Mouse (Mus musculus) hindbrain, embryonic 12.5 days (tissue): ENCODE measurements around the gene Gm42688. TPM values are rescaled to one million over a fixed set of nuclear protein-coding genes. Genes with fewer than 3 reads are reported as not detected.
"Not testable (repeated sequence)": the region's sequence is repeated elsewhere in the genome, so short reads cannot be mapped to it uniquely, and the experiment has no call there.

ENCODE experiments used
- ATAC-seq: fragments of 200-750 bp; cut with Nextera tagmentation; 2 replicates; pipeline ENCODE4 v1.8.0; 2017; ENCODE audit warnings: moderate TSS enrichment; ENCODE audit not compliant: low FRiP score
- H3K27ac ChIP-seq: fragments of 300-500 bp; sonication (generic); 2 replicates; pipeline ENCODE4 v1.5.1; 2016; ENCODE audit warnings: mild to moderate bottlenecking
- H3K27me3 ChIP-seq: fragments of 300-500 bp; sonication (generic); 2 replicates; pipeline ENCODE4 v1.6.1; 2016; ENCODE audit warnings: mild to moderate bottlenecking
- H3K36me3 ChIP-seq: fragments of 300-500 bp; sonication (generic); 2 replicates; pipeline ENCODE4 v1.6.1; 2016; ENCODE audit warnings: mild to moderate bottlenecking
- H3K4me1 ChIP-seq: fragments of 300-500 bp; sonication (generic); 2 replicates; pipeline ENCODE4 v1.6.1; 2016
- H3K4me2 ChIP-seq: fragments of 300-500 bp; sonication (generic); replicated peaks from 2 replicates; pipeline ENCODE4 v1.6.1; 2016; ENCODE audit warnings: mild to moderate bottlenecking
- H3K4me3 ChIP-seq: fragments of 300-500 bp; sonication (generic); 2 replicates; pipeline ENCODE4 v1.5.1; 2016; ENCODE audit warnings: mild to moderate bottlenecking
- H3K9ac ChIP-seq: fragments of 300-500 bp; sonication (generic); 2 replicates; pipeline ENCODE4 v1.6.1; 2016; ENCODE audit warnings: mild to moderate bottlenecking, moderate library complexity
- H3K9me3 ChIP-seq: fragments of 300-500 bp; sonication (generic); replicated peaks from 2 replicates; pipeline ENCODE4 v1.6.1; 2016; ENCODE audit warnings: mild to moderate bottlenecking
- WGBS: fragments of 180-500 bp; shearing (Covaris S2); methylation state at CpG from one replicate; pipeline ENCODE4 v1.1.7; 2016; 5-methylcytosine and 5-hydroxymethylcytosine counted together
- microRNA counts: library from miRNA; unstranded; fragments of <30 nt; microRNA quantifications from one replicate; lab custom pipeline; 2017
- microRNA-seq: library from miRNA; unstranded; fragments of <30 nt; microRNA quantifications from one replicate; pipeline ENCODE4, GENCODE M21; 2017
- polyA plus RNA-seq: library from polyadenylated mRNA; unstranded; fragments of >200 nt; fragmentation: Nextera tagmentation; extraction: Ambion mirVana; gene quantifications from 2 replicates; pipeline ENCODE4 v1.2.1, GENCODE M21; 2016

Gm42688 gene
- polyA plus RNA-seq, 1 experiment from 2014 or later = 5.0 TPM

- Histone ChIP-seq H3K9me3 (no peaks in the 10 kb centered on the region), H3K27ac (peak overlapping the region; percentile 53), H3K27me3 (peaks cover 9% of the 10 kb centered on the region), H3K4me2 (peak overlapping the region; percentile 81), H3K36me3 (peaks cover 17% of the 10 kb centered on the region), H3K9ac (peak overlapping the region; percentile 71), H3K4me1 (peaks cover 29% of the 10 kb centered on the region), H3K4me3 (peak overlapping the region; percentile 52)
- peak; percentile 54 for ATAC-seq
- WGBS = 7% methylated on average over 23 of the region's 23 CpGs
These were observed 54.3 kb downstream of the Gm42688 start for GRCm38 (mm10) chr6:83155552-83156238.

DNA sequence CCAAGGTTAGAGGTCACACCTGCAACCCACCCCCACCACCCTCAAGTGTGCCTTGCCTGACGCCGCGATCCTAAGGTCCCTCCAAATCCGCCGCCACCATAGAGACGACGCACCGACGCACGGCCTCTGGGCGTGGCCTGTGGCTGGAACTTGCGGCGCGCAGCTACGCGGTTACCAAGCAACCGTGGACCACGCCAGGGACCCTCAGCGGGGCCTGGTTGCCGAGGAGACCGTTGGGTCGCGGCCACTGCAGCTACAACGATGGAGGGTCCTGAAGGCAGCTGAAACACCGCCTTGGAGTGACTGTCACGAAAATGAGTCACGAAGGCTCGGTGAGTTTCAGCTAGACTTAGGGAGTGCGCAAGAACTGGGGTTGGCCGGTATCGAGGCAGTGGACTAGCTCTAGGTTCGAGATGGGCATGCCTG lies 54.9 kb downstream of the Gm42688 start, which contains the start of the genes Wdr54 and 1700003E16Rik:
Gene Wdr54, minus strand, starts transcription at position 139 of the 426 bp plus-strand sequence.
Gene 1700003E16Rik, plus strand, starts transcription at position 146 of the 426 bp plus-strand sequence.
- H3K4me1 ChIP-seq = peaks cover 26% of the 10 kb centered on the region
- H3K36me3 ChIP-seq = peaks cover 17% of the 10 kb centered on the region
- H3K27me3 ChIP-seq = peaks cover 15% of the 10 kb centered on the region
- peak within 1 kb of the TSS; percentile 81 for H3K4me2 ChIP-seq
- peak within 1 kb of the TSS; percentile 53 for H3K27ac ChIP-seq
- H3K4me3 ChIP-seq = peak within 1 kb of the TSS; percentile 52
- WGBS = 2% methylated on average over 32 of the region's 32 CpGs
- H3K9ac ChIP-seq = peak within 1 kb of the TSS; percentile 71
- H3K9me3 ChIP-seq = no peaks in the 10 kb centered on the region
- peak; percentile 92 for ATAC-seq

DNA sequence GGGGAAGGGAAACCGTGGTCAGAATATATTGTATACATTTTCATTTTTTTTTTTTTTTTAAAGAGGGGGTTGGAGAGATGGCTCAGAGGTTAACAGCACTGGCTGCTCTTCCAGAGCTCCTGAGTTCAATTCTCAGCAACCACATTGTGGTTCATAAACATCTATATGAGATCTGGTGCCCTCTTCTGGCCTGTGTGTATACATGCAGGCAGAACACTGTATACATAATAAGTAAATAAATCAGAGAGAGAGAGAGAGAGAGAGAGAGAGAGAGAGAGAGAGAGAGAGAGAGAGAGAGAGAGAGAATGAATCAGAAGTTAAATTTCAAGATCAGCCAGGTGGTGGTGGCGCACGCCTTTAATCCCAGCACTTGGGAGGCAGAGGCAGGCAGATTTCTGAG lies 58.0 kb downstream of the Gm42688 start:
- H3K9me3 ChIP-seq, H3K4me2 ChIP-seq, H3K9ac ChIP-seq, H3K27ac ChIP-seq, H3K4me3 ChIP-seq, ATAC-seq, H3K36me3 ChIP-seq: not testable (repeated sequence)
- Histone ChIP-seq H3K4me1 (peaks cover 32% of the 10 kb centered on the region), H3K27me3 (peaks cover 33% of the 10 kb centered on the region)
- 39% methylated on average over 3 of the region's 3 CpGs for WGBS

MicroRNA genes within 50 kb of the gene (microRNA counts, 519-probe panel; counts per million panel counts)
- microRNA mmu-miR-3470a+mmu-miR-3470b (lab: Ali Mortazavi, UCI) = 470 counts per million, percentile 58 among the panel's probes with 10 or more counts

Small RNA genes within 50 kb of the gene (microRNA-seq; reads per million reads assigned to microRNA genes)
- gene Mir3470a = not detected

Other genes starting within 250 kb of the Gm42688 start
- 10.8 and 10.9 TPM in 2 replicates for gene Sema4f, start 161.8 kb upstream of the Gm42688 start, polyA plus RNA-seq
- 0.20 and 1.1 TPM in 2 replicates for gene M1ap, start 154.7 kb upstream of the Gm42688 start, polyA plus RNA-seq
- 8.5 and 10.3 TPM in 2 replicates for gene Dok1, start 68.1 kb upstream of the Gm42688 start, polyA plus RNA-seq
- gene Loxl3, start 67.4 kb upstream of the Gm42688 start, polyA plus RNA-seq = 16.8 and 19.2 TPM in 2 replicates
- 149 and 158 TPM in 2 replicates for gene Aup1, start 47.1 kb upstream of the Gm42688 start, polyA plus RNA-seq
- gene Htra2, start 46.3 kb upstream of the Gm42688 start, polyA plus RNA-seq = 59.9 and 63.4 TPM in 2 replicates
- gene Dqx1, start 43.8 kb upstream of the Gm42688 start, polyA plus RNA-seq = 0.76 and 1.2 TPM in 2 replicates
- 4.4 and 6.0 TPM in 2 replicates for gene Tlx2, start 31.3 kb upstream of the Gm42688 start, polyA plus RNA-seq
- 39.1 and 39.5 TPM in 2 replicates for gene Pcgf1, start 23.7 kb upstream of the Gm42688 start, polyA plus RNA-seq
- 0.69 TPM in 1 of 2 replicates, not detected in the other for gene Lbx2, start 15.2 kb upstream of the Gm42688 start, polyA plus RNA-seq
- gene Ccdc142, start within 50 bp of the Gm42688 start, polyA plus RNA-seq = 3.3 and 3.9 TPM in 2 replicates
- gene Mrpl53, start 7.4 kb downstream of the Gm42688 start, polyA plus RNA-seq = 110 and 124 TPM in 2 replicates
- gene Mogs, start 13.9 kb downstream of the Gm42688 start, polyA plus RNA-seq = 42.6 TPM in 2 replicates
- 206 and 212 TPM in 2 replicates for gene Wbp1, start 19.9 kb downstream of the Gm42688 start, polyA plus RNA-seq
- gene Ino80b, start 23.8 kb downstream of the Gm42688 start, polyA plus RNA-seq = 19.6 and 19.9 TPM in 2 replicates
- 40.7 and 42.6 TPM in 2 replicates for gene Rtkn, start 33.8 kb downstream of the Gm42688 start, polyA plus RNA-seq
- 11.2 and 11.5 TPM in 2 replicates for gene Wdr54, start 54.8 kb downstream of the Gm42688 start, polyA plus RNA-seq
- 4.4 and 5.2 TPM in 2 replicates for gene 1700003E16Rik, start 54.8 kb downstream of the Gm42688 start, polyA plus RNA-seq
- 158 and 168 TPM in 2 replicates for gene Dctn1, start 64.3 kb downstream of the Gm42688 start, polyA plus RNA-seq
- gene Slc4a5, start 118.2 kb downstream of the Gm42688 start, polyA plus RNA-seq = 5.0 and 6.1 TPM in 2 replicates
- 29.8 and 30.0 TPM in 2 replicates for gene Mthfd2, start 224.3 kb downstream of the Gm42688 start, polyA plus RNA-seq
- 52.5 and 55.4 TPM in 2 replicates for gene Mob1a, start 224.4 kb downstream of the Gm42688 start, polyA plus RNA-seq
- 88.5 and 92.1 TPM in 2 replicates for gene Bola3, start 247.5 kb downstream of the Gm42688 start, polyA plus RNA-seq